Mouse (Mus musculus): ENCODE measurements around the gene Spaca6. TPM values are rescaled to one million over a fixed set of nuclear protein-coding genes. Genes with fewer than 3 reads are reported as not detected.

Spaca6 gene
- 38.3 and 43.0 TPM in 2 replicates for polyA plus RNA-seq (2014; fragmentation: Nextera tagmentation; extraction: Ambion mirVana)

DNA sequence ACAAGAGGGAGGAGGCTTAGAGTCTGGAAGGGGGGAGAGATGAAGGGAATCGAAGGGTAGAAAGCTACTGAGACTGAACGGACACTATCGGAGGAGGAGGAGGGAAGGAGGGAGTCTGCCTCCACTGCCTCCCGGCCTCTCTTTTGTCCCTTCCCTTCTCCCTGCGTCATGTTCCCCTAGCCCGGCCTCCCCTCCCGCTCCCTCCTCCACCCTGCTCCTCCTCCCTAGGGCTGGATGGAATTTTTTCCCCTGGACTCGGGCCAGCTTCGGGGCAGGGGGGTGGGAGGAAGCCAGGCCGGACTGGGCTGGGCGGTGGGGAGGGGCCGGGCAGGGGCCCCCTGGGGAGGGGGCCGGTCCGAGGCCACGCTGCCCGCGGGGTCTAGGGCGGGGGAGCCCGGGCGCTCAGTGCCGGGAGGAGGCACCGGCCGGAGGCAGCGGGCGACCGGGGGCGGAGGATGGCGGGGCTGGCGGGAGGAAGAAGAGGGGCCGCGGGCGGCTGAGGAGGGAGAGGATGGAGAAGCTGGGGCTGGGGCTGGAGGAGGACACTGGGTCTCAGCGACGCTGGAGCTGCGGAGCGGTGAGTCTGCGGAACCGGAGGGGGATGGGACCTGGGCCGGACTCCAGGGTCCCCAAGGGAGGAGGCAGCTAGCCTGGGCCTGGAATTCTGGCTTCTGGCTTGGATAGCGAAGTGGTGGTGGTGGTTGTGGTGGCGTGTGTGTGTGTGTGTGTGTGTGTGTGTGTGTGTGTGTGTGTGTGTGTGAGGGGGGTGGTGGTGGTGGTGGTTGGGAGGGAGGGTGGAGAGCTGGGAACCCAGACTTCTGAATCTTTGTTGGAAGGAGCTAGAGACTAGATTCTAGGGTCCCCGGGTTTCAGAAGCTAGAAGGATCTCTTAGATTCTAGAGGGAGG lies at the start of gene Spaca6:
Gene Spaca6, plus strand, starts transcription at position 408 of the 907 bp plus-strand sequence.
- Histone ChIP-seq H3K4me2 (ENCODE audit: low read depth, low read length, severe bottlenecking) (peak within 1 kb of the TSS; percentile 88), H3K4me1 (replicated peaks; ENCODE audit: control insufficient read depth, insufficient read depth, low read length) (peaks cover 2% of the 10 kb centered on the region; the same call in 1 of the 2 replicates), H3K27me3 (ENCODE audit: control insufficient read depth, insufficient read depth, low read length) (no peaks in the 10 kb centered on the region), H3K36me3 (ENCODE audit: control insufficient read depth, insufficient read depth, low read length) (no peaks in the 10 kb centered on the region; the same call in 1 of the 2 replicates), H3K4me3 (ENCODE audit: low read depth, low read length) (peak within 1 kb of the TSS; percentile 83), H3K27ac (ENCODE audit: low read depth, low read length) (peak within 1 kb of the TSS; percentile 99), H3K9ac (ENCODE audit: low read length) (peak within 1 kb of the TSS; percentile 91), H3K9me3 (ENCODE audit: control insufficient read depth, low read length) (no peaks in the 10 kb centered on the region)
- WGBS: under 1% methylated on average over 40 of the region's 42 CpGs
- ATAC-seq (replicated peaks; ENCODE audit: low FRiP score): peak; percentile 85
- peak; percentile 96 for DNase-seq (ENCODE audit: low spot score)

DNA sequence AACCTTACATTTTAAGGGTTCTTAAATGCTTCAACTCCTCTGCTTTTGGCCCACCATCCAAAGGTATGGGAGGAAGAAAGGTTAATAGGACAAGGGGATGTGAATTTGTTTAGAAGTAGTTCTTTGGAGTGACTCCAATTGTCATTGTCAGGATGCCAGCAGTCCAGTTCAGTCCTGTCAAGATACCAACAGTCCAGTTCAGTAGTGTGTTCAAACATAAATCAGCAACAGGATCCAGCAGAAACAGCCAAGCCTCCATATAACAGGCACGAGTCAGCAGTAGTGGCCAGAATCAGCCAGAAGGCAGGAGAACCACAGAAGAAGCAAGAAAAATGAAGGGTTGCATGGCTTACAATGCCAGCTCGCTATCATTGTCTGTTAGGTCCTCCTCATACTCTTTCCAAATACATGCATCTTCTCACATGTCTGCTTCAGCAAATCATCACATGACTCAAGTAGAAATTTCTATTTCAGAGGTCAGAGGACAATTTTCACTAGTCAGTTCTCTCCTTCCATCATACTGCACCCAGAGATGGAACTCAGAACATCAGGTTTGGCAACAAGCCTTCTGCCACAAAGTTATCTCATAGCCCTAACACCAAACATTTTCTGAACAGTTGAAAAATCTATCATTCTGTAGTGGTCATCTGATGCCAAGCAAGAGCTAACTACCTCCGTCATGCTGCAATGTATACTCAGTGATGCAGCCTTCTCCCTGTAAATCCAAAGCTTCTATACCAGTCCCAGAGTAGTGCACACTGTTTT lies 35.9 kb upstream of the Spaca6 start:
- Histone ChIP-seq H3K4me1 (replicated peaks; ENCODE audit: control insufficient read depth, insufficient read depth, low read length) (no peaks in the 10 kb centered on the region), H3K9ac (ENCODE audit: low read length) (no peak overlapping the region), H3K36me3 (ENCODE audit: control insufficient read depth, insufficient read depth, low read length) (no peaks in the 10 kb centered on the region), H3K4me3 (ENCODE audit: low read depth, low read length) (no peak overlapping the region), H3K27me3 (ENCODE audit: control insufficient read depth, insufficient read depth, low read length) (no peaks in the 10 kb centered on the region), H3K4me2 (ENCODE audit: low read depth, low read length, severe bottlenecking) (no peak overlapping the region), H3K9me3 (ENCODE audit: control insufficient read depth, low read length) (no peaks in the 10 kb centered on the region), H3K27ac (ENCODE audit: low read depth, low read length) (no peak overlapping the region)
- ATAC-seq (replicated peaks; ENCODE audit: low FRiP score): no peak
- WGBS: 75% methylated on average over 3 of the region's 3 CpGs
- DNase-seq (ENCODE audit: low spot score): no peak

GRCm38 (mm10) chr17:17792578-17792977 lies 34.4 kb upstream of the Spaca6 start:
- no peaks in the 10 kb centered on the region for H3K9me3 ChIP-seq (ENCODE audit: control insufficient read depth, low read length)
- H3K4me1 ChIP-seq (replicated peaks; ENCODE audit: control insufficient read depth, insufficient read depth, low read length): no peaks in the 10 kb centered on the region
- ATAC-seq (replicated peaks; ENCODE audit: low FRiP score): no peak
- no peaks in the 10 kb centered on the region for H3K36me3 ChIP-seq (ENCODE audit: control insufficient read depth, insufficient read depth, low read length)
- H3K27me3 ChIP-seq (ENCODE audit: control insufficient read depth, insufficient read depth, low read length): no peaks in the 10 kb centered on the region
- no peak overlapping the region for H3K9ac ChIP-seq (ENCODE audit: low read length)
- H3K4me3 ChIP-seq (ENCODE audit: low read depth, low read length): no peak overlapping the region
- DNase-seq (ENCODE audit: low spot score): no peak
- no peak overlapping the region for H3K4me2 ChIP-seq (ENCODE audit: low read depth, low read length, severe bottlenecking)
- WGBS: 63% methylated on average over 1 of the region's 1 CpGs
- H3K27ac ChIP-seq (ENCODE audit: low read depth, low read length): no peak overlapping the region

GRCm38 (mm10) chr17:17795527-17795926 lies 31.4 kb upstream of the Spaca6 start:
- DNase-seq (ENCODE audit: low spot score): no peak
- Histone ChIP-seq H3K36me3 (ENCODE audit: control insufficient read depth, insufficient read depth, low read length) (no peaks in the 10 kb centered on the region), H3K27me3 (ENCODE audit: control insufficient read depth, insufficient read depth, low read length) (no peaks in the 10 kb centered on the region), H3K27ac (ENCODE audit: low read depth, low read length) (no peak overlapping the region), H3K4me3 (ENCODE audit: low read depth, low read length) (no peak overlapping the region), H3K9me3 (ENCODE audit: control insufficient read depth, low read length) (no peaks in the 10 kb centered on the region), H3K4me2 (ENCODE audit: low read depth, low read length, severe bottlenecking) (no peak overlapping the region), H3K9ac (ENCODE audit: low read length) (no peak overlapping the region), H3K4me1 (replicated peaks; ENCODE audit: control insufficient read depth, insufficient read depth, low read length) (no peaks in the 10 kb centered on the region)
- no peak for ATAC-seq (replicated peaks; ENCODE audit: low FRiP score)
- 58% methylated on average over 2 of the region's 2 CpGs for WGBS

DNA sequence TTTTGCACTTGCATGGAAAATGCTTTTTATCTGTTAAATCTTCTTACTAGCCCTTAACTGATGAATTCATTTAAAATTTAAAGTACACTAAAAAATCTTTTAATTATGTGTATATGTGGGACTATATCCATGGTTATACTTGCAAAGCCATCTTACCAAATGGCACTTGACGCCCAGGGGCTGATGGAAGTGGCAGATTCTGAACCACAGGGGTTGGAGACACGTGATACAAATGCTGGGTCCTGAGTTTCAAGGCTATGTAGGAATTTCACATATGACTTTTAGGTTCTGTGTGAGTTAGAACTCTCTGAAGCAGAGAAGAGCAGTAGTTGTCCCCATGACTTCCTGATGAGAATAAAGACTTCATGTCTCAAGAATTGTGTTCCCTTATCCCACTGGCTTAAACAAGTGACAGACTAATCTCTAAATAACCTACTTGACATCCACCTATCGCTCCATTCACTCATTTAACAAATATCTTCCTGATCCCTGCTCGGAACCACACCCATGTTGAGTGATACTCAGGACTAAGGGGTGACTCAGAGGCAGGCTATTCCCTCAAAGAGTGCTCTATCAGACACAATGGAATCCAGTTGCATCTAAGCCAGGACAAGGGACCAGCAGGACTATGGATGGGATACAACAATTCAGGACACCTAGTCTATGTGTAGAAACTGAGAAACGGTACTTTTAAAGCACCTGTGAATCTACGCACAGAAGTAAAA lies 3.2 kb upstream of the Spaca6 start:
- H3K9me3 ChIP-seq (ENCODE audit: control insufficient read depth, low read length): no peaks in the 10 kb centered on the region
- no peak overlapping the region for H3K27ac ChIP-seq (ENCODE audit: low read depth, low read length)
- no peaks in the 10 kb centered on the region for H3K36me3 ChIP-seq (ENCODE audit: control insufficient read depth, insufficient read depth, low read length)
- H3K4me1 ChIP-seq (replicated peaks; ENCODE audit: control insufficient read depth, insufficient read depth, low read length): 0 out of 2 replicates have a peak, but pooled peaks cover 2% of the 10 kb centered on the region
- no peak overlapping the region for H3K4me2 ChIP-seq (ENCODE audit: low read depth, low read length, severe bottlenecking)
- H3K9ac ChIP-seq (ENCODE audit: low read length): no peak overlapping the region
- DNase-seq (ENCODE audit: low spot score) (no peak), ATAC-seq (replicated peaks; ENCODE audit: low FRiP score) (no peak)
- no peak overlapping the region for H3K4me3 ChIP-seq (ENCODE audit: low read depth, low read length)
- no peaks in the 10 kb centered on the region for H3K27me3 ChIP-seq (ENCODE audit: control insufficient read depth, insufficient read depth, low read length)
- WGBS: 84% methylated on average over 6 of the region's 6 CpGs

DNA sequence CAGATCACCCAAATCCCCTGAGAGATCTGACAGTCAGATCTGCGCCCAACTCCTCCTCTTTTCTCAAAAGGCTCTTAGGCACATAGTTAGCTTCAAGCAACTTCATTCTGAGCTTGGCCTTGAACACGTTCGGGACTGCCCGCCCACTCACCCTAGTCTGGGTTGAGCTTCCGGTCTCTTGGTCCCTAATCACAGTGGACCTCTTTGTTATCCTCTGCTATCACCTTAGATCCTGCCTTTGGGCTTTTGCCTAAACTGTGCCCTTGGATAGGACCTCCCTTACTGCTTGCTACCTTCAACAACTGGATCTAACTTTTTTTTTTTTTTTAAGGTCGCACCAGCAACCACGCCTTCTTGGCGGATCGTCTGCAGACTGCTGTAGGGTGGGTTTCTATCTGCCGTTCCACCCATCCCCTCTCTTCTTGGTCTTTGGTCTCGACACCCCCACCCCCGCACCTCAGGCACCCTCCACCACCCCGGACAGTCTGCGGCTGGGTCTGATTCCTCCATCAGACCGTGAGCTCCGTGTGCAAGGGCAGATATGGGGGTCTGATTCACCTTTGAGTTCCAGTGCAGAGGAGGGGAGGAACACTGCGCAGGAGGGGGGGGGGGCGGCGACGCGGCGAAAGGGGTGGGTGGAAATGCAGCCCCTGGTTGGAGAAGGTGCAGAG lies 902 bp upstream of the Spaca6 start:
- peak; percentile 32 for ATAC-seq (replicated peaks; ENCODE audit: low FRiP score)
- peaks cover 2% of the 10 kb centered on the region; the same call in 1 of the 2 replicates for H3K4me1 ChIP-seq (replicated peaks; ENCODE audit: control insufficient read depth, insufficient read depth, low read length)

GRCm38 (mm10) chr17:17827658-17828190 lies 766 bp downstream of the Spaca6 start:
- H3K27ac ChIP-seq (ENCODE audit: low read depth, low read length): peak overlapping the region; percentile 99
- peak overlapping the region; percentile 83 for H3K4me3 ChIP-seq (ENCODE audit: low read depth, low read length)
- H3K36me3 ChIP-seq (ENCODE audit: control insufficient read depth, insufficient read depth, low read length): no peaks in the 10 kb centered on the region; the same call in 1 of the 2 replicates
- ATAC-seq (replicated peaks; ENCODE audit: low FRiP score) (peak; percentile 53), DNase-seq (ENCODE audit: low spot score) (peak; percentile 92)
- no peaks in the 10 kb centered on the region for H3K9me3 ChIP-seq (ENCODE audit: control insufficient read depth, low read length)
- H3K9ac ChIP-seq (ENCODE audit: low read length): peak overlapping the region; percentile 91
- WGBS: 0% methylated on average over 13 of the region's 13 CpGs
- no peaks in the 10 kb centered on the region for H3K27me3 ChIP-seq (ENCODE audit: control insufficient read depth, insufficient read depth, low read length)
- H3K4me1 ChIP-seq (replicated peaks; ENCODE audit: control insufficient read depth, insufficient read depth, low read length): peaks cover 2% of the 10 kb centered on the region; the same call in 1 of the 2 replicates
- peak overlapping the region; percentile 88 for H3K4me2 ChIP-seq (ENCODE audit: low read depth, low read length, severe bottlenecking)

More for the DNA sequence above, 902 bp upstream of the Spaca6 start:
- Histone ChIP-seq H3K9ac (ENCODE audit: low read length) (peak overlapping the region; percentile 91), H3K27ac (ENCODE audit: low read depth, low read length) (peak overlapping the region; percentile 99), H3K27me3 (ENCODE audit: control insufficient read depth, insufficient read depth, low read length) (no peaks in the 10 kb centered on the region), H3K9me3 (ENCODE audit: control insufficient read depth, low read length) (no peaks in the 10 kb centered on the region), H3K4me2 (ENCODE audit: low read depth, low read length, severe bottlenecking) (peak overlapping the region; percentile 65), H3K4me3 (ENCODE audit: low read depth, low read length) (peak overlapping the region; percentile 83), H3K36me3 (ENCODE audit: control insufficient read depth, insufficient read depth, low read length) (no peaks in the 10 kb centered on the region; the same call in 1 of the 2 replicates)
- WGBS: under 1% methylated on average over 17 of the region's 22 CpGs
- peak; percentile 77 for DNase-seq (ENCODE audit: low spot score)
